Mouse (Mus musculus) thymus, adult 2 months (tissue): ENCODE measurements around the gene Kcnc4.

Source experiments
- CTCF ChIP-seq: fragments of 200-500 bp; IDR thresholded peaks from 2 replicates; pipeline ENCODE4 v1.5.1; 2012; ENCODE audit warnings: mild to moderate bottlenecking, control low read depth, low read length, moderate library complexity, borderline replicate concordance; ENCODE audit not compliant: control insufficient read depth, poor library complexity, insufficient read depth; ENCODE audit errors: extremely low read depth
- POLR2A ChIP-seq: fragments of 200-500 bp; IDR thresholded peaks from 2 replicates; pipeline ENCODE4 v1.6.1; 2012; ENCODE audit warnings: mild to moderate bottlenecking, low read length, control low read depth, moderate library complexity; ENCODE audit not compliant: control insufficient read depth, poor library complexity, insufficient read depth; ENCODE audit errors: extremely low read depth

DNA sequence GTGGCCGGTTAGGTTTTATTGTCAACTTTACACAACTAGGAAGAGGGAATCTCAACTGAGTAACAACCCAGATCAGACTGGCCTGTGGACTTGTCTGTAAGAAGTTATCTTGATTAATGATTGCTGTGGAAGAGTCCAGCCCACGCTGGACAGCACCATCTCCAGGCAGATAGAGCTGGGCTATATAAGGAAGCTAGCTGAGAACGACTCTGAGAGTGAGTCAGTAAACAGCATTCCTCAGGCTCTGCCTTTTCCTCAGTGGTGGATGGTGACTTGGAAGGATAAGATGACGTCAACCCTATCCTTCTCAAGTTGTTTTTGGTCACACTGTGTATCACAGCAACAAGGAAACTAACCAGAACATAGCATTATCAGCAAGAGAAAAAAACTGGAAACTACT, 29.3 kb upstream of the Kcnc4 start:
- no peak for TF ChIP-seq CTCF
- TF ChIP-seq POLR2A, result no peak
